Mouse (Mus musculus): ENCODE results near the gene Pih1d1. TPM values are rescaled to one million over a fixed set of nuclear protein-coding genes. Genes with fewer than 3 reads are reported as not detected.
A peak's percentile ranks its signal among the peaks of the same experiment; 100 is the strongest.

Gene Pih1d1
- total and polyA plus RNA-seq, 2 experiments from 2014 or later, result 80.4 to 112 TPM

- H3K27ac ChIP-seq (ENCODE audit: low read depth, low read length), result peak overlapping the region; percentile 57; the same call in 1 of the 2 replicates
- 4% methylated on average over 35 of the region's 35 CpGs for WGBS
- H3K36me3 ChIP-seq (ENCODE audit: insufficient read depth), result peaks cover 23% of the 10 kb centered on the region; the same call in 1 of the 2 replicates
- H3K9ac ChIP-seq, result peak overlapping the region; percentile 22; the same call in 1 of the 2 replicates
- peaks cover 6% of the 10 kb centered on the region; the same call in 1 of the 2 replicates for H3K27me3 ChIP-seq (ENCODE audit: insufficient read depth, low read length)
- DNase-seq, result peak; percentile 95
- H3K4me3 ChIP-seq (ENCODE audit: low read depth, low read length), result peak overlapping the region; percentile 35
- peaks cover 6% of the 10 kb centered on the region; the same call in 1 of the 2 replicates for H3K4me1 ChIP-seq (ENCODE audit: insufficient read depth)
- H3K4me2 ChIP-seq (ENCODE audit: low read depth), result peak overlapping the region; percentile 65
- peak; percentile 92 for TF ChIP-seq CTCF (IDR thresholded peaks at IDR 0.05; ENCODE audit: low read depth)
- H3K9me3 ChIP-seq (ENCODE audit: low read length), result no peaks in the 10 kb centered on the region
- ATAC-seq, result peak; percentile 95
Observed at GRCm38 (mm10) chr7:45161612-45162473, 7.7 kb downstream of the Pih1d1 start.

GRCm38 (mm10) chr7:45162551-45162950 lies 8.4 kb downstream of the Pih1d1 start:
- Histone ChIP-seq H3K4me3 (ENCODE audit: low read depth, low read length) (peak overlapping the region; percentile 35), H3K36me3 (ENCODE audit: insufficient read depth) (peaks cover 23% of the 10 kb centered on the region; the same call in 1 of the 2 replicates), H3K27ac (ENCODE audit: low read depth, low read length) (peak overlapping the region; percentile 57; the same call in 1 of the 2 replicates), H3K9me3 (ENCODE audit: low read length) (no peaks in the 10 kb centered on the region), H3K9ac (peak overlapping the region; percentile 22; the same call in 1 of the 2 replicates), H3K4me2 (ENCODE audit: low read depth) (peak overlapping the region; percentile 65), H3K27me3 (ENCODE audit: insufficient read depth, low read length) (peaks cover 6% of the 10 kb centered on the region), H3K4me1 (ENCODE audit: insufficient read depth) (peaks cover 6% of the 10 kb centered on the region; the same call in 1 of the 2 replicates)
- 20% methylated on average over 6 of the region's 6 CpGs for WGBS
- no peak for DNase-seq
- TF ChIP-seq CTCF (IDR thresholded peaks at IDR 0.05; ENCODE audit: low read depth), result no peak
- ATAC-seq, result no peak

- Histone ChIP-seq H3K36me3 (ENCODE audit: insufficient read depth) (peaks cover 21% of the 10 kb centered on the region; the same call in 1 of the 2 replicates), H3K4me1 (ENCODE audit: insufficient read depth) (peaks cover 6% of the 10 kb centered on the region; the same call in 1 of the 2 replicates), H3K27ac (ENCODE audit: low read depth, low read length) (no peak overlapping the region), H3K4me3 (ENCODE audit: low read depth, low read length) (peak overlapping the region; percentile 47; the same call in 1 of the 2 replicates), H3K4me2 (ENCODE audit: low read depth) (no peak overlapping the region), H3K9ac (no peak overlapping the region), H3K9me3 (ENCODE audit: low read length) (no peaks in the 10 kb centered on the region), H3K27me3 (ENCODE audit: insufficient read depth, low read length) (peaks cover 12% of the 10 kb centered on the region)
- no peak for DNase-seq
- no peak for ATAC-seq
- 73% methylated on average over 9 of the region's 9 CpGs for WGBS
- no peak for TF ChIP-seq CTCF (IDR thresholded peaks at IDR 0.05; ENCODE audit: low read depth)
Observed at GRCm38 (mm10) chr7:45162996-45163615, 9.0 kb downstream of the Pih1d1 start.

GRCm38 (mm10) chr7:45163735-45164490 lies 9.8 kb downstream of the Pih1d1 start, which contains the start of gene Slc17a7:
Slc17a7 (plus strand) TSS chr7:45163949.
- DNase-seq, result no peak
- peak within 1 kb of the TSS; percentile 59 for H3K9ac ChIP-seq

GRCm38 (mm10) chr7:45164833-45165232 lies 10.7 kb downstream of the Pih1d1 start:
- Histone ChIP-seq H3K36me3 (ENCODE audit: insufficient read depth) (peaks cover 6% of the 10 kb centered on the region; the same call in 1 of the 2 replicates), H3K4me1 (ENCODE audit: insufficient read depth) (peaks cover 6% of the 10 kb centered on the region; the same call in 1 of the 2 replicates), H3K27me3 (ENCODE audit: insufficient read depth, low read length) (peaks cover 14% of the 10 kb centered on the region), H3K9me3 (ENCODE audit: low read length) (no peaks in the 10 kb centered on the region), H3K4me2 (ENCODE audit: low read depth) (peak overlapping the region; percentile 62), H3K27ac (ENCODE audit: low read depth, low read length) (peak overlapping the region; percentile 9; the same call in 1 of the 2 replicates), H3K4me3 (ENCODE audit: low read depth, low read length) (peak overlapping the region; percentile 47), H3K9ac (peak overlapping the region; percentile 59; the same call in 1 of the 2 replicates)
- no peak for TF ChIP-seq CTCF (IDR thresholded peaks at IDR 0.05; ENCODE audit: low read depth)
- ATAC-seq (no peak), DNase-seq (no peak)
- 61% methylated on average over 5 of the region's 5 CpGs for WGBS

More at GRCm38 (mm10) chr7:45163735-45164490, 9.8 kb downstream of the Pih1d1 start, which contains the start of gene Slc17a7:
- peaks cover 6% of the 10 kb centered on the region; the same call in 1 of the 2 replicates for H3K4me1 ChIP-seq (ENCODE audit: insufficient read depth)
- peak within 1 kb of the TSS; percentile 75 for H3K27ac ChIP-seq (ENCODE audit: low read depth, low read length)
- peak within 1 kb of the TSS; percentile 62 for H3K4me2 ChIP-seq (ENCODE audit: low read depth)
- peak within 1 kb of the TSS; percentile 47 for H3K4me3 ChIP-seq (ENCODE audit: low read depth, low read length)
- peaks cover 13% of the 10 kb centered on the region; the same call in 1 of the 2 replicates for H3K36me3 ChIP-seq (ENCODE audit: insufficient read depth)
- no peaks in the 10 kb centered on the region for H3K9me3 ChIP-seq (ENCODE audit: low read length)
- peaks cover 14% of the 10 kb centered on the region for H3K27me3 ChIP-seq (ENCODE audit: insufficient read depth, low read length)
- 2% methylated on average over 39 of the region's 41 CpGs for WGBS
- no peak for TF ChIP-seq CTCF (IDR thresholded peaks at IDR 0.05; ENCODE audit: low read depth)
- ATAC-seq, result no peak

- TF ChIP-seq CTCF (IDR thresholded peaks at IDR 0.05; ENCODE audit: low read depth), result no peak
- peak overlapping the region; percentile 62 for H3K4me2 ChIP-seq (ENCODE audit: low read depth)
- WGBS, result 41% methylated on average over 11 of the region's 11 CpGs
- H3K36me3 ChIP-seq (ENCODE audit: insufficient read depth), result no peaks in the 10 kb centered on the region
- H3K27ac ChIP-seq (ENCODE audit: low read depth, low read length), result no peak overlapping the region
- peak overlapping the region; percentile 6; the same call in 1 of the 2 replicates for H3K4me3 ChIP-seq (ENCODE audit: low read depth, low read length)
- H3K9ac ChIP-seq, result no peak overlapping the region
- DNase-seq (no peak), ATAC-seq (no peak)
- H3K27me3 ChIP-seq (ENCODE audit: insufficient read depth, low read length), result peaks cover 14% of the 10 kb centered on the region
- no peaks in the 10 kb centered on the region for H3K9me3 ChIP-seq (ENCODE audit: low read length)
- peaks cover 6% of the 10 kb centered on the region; the same call in 1 of the 2 replicates for H3K4me1 ChIP-seq (ENCODE audit: insufficient read depth)
Observed at GRCm38 (mm10) chr7:45165701-45166100, 11.6 kb downstream of the Pih1d1 start.
